Mouse (Mus musculus): ENCODE measurements around the gene Hmgcr. TPM values are rescaled to one million over a fixed set of nuclear protein-coding genes. Genes with fewer than 3 reads are reported as not detected.
"Not testable (repeated sequence)": the region's sequence is repeated elsewhere in the genome, so short reads cannot be mapped to it uniquely, and the experiment has no call there.

The Hmgcr gene
- polyA plus RNA-seq, 1 experiment = 87.4 TPM

DNA sequence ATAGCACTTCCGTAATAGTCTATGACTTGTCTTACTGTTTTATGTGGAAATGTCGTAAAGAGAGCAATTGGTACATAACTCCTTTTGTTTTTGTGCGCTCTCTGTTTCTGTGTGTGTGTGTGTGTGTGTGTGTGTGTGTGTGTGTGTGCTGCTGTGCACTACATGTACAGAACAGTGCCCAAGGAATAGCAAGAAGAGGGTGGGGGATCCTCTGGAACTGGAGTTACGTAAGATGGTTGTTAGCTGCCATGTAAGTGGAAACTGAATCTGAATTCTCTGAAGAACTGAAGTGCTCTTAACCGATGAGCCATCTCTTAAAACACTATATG is 1.1 kb upstream of the Hmgcr start:
- Histone ChIP-seq H3K4me2 (ENCODE audit: low read depth) (peak overlapping the region; percentile 87), H3K36me3 (ENCODE audit: control insufficient read depth, insufficient read depth) (peaks cover 5% of the 10 kb centered on the region), H3K79me2 (ENCODE audit: control insufficient read depth, insufficient read depth) (peaks cover 36% of the 10 kb centered on the region), H3ac (ENCODE audit: control insufficient read depth, insufficient read length) (no peak overlapping the region), H3K27me3 (ENCODE audit: control insufficient read depth, insufficient read depth, insufficient read length) (no peaks in the 10 kb centered on the region), H3K4me3 (no peak overlapping the region)
- no peak for TF ChIP-seq TCF3 (IDR thresholded peaks at IDR 0.05; ENCODE audit: insufficient read length, low read depth)
- no peak for TF ChIP-seq REST (IDR thresholded peaks at IDR 0.05; ENCODE audit: insufficient read depth, insufficient read length)
- no peak for TF ChIP-seq USF1 (IDR thresholded peaks at IDR 0.05; ENCODE audit: low read depth)
- TF ChIP-seq POLR2A (IDR thresholded peaks at IDR 0.05; ENCODE audit: insufficient read length, low read depth) = no peak
- TF ChIP-seq SRF (IDR thresholded peaks at IDR 0.05; ENCODE audit: control insufficient read depth, insufficient read length, low read depth) = no peak
- TF ChIP-seq CEBPB (IDR thresholded peaks at IDR 0.05; ENCODE audit: insufficient read depth, poor library complexity, severe bottlenecking) = no peak
- TF ChIP-seq MAX (IDR thresholded peaks at IDR 0.05; ENCODE audit: low read depth) = no peak

DNA sequence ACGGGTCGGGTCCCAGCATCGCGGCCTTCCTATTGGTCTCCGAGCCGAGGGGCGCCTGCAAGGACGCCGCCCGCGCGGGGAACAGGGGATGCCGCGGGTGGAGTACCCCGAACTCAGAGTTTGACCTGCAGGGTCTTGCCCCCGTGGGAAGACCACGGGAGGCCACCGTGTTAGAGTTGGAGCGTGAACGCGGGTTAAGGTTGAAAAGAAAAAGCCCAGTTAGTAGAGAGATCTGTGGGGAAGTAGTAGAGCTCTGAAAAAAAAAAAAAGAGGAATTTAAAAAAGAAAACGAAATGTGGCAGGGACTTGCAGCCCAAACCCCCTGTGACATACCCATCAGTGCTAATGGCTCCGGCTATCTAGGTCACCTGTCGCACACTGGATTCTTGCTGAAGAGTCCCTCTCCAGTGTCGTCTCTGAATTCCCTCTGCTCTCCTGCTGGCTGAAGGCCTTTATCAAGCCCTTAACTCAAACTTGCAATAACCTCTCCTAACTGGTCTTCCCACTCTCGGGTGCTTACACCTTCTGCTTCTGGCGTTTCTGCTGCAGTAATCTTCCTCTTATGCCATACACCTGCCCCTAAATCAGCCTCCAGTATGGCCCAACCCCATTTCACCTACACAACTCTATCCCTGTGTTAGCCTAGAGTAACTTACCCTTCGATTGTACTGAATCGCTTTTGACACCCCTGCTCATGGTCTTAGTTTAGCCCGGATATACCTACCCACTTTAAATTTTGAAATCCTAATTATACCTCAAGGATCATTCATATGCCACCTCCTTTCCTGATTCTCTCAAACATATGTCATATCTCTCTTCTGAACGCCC is 556 bp upstream of the Hmgcr start:
- TF ChIP-seq TCF12 (IDR thresholded peaks at IDR 0.05; ENCODE audit: insufficient read depth, poor library complexity, severe bottlenecking) (no peak), TCF3 (IDR thresholded peaks at IDR 0.05; ENCODE audit: insufficient read length, low read depth) (no peak), MYOG (IDR thresholded peaks at IDR 0.05; ENCODE audit: control insufficient read depth in 1 of 3, insufficient read depth in 1 of 3, insufficient read length in 2 of 3, low read depth in 2 of 3) (no peak), E2F4 (IDR thresholded peaks at IDR 0.05; ENCODE audit: insufficient read depth) (no peak), SRF (IDR thresholded peaks at IDR 0.05; ENCODE audit: control insufficient read depth, insufficient read length, low read depth) (no peak), REST (IDR thresholded peaks at IDR 0.05; ENCODE audit: insufficient read depth, insufficient read length) (no peak), USF1 (IDR thresholded peaks at IDR 0.05; ENCODE audit: low read depth) (no peak), MAX (IDR thresholded peaks at IDR 0.05; ENCODE audit: low read depth) (no peak), POLR2AphosphoS2 (IDR thresholded peaks at IDR 0.05; ENCODE audit: insufficient read length, low read depth) (no peak), POLR2A (IDR thresholded peaks at IDR 0.05; ENCODE audit: insufficient read length, low read depth) (no peak), CEBPB (IDR thresholded peaks at IDR 0.05; ENCODE audit: insufficient read depth, poor library complexity, severe bottlenecking) (no peak), MYOD1 (IDR thresholded peaks at IDR 0.05; ENCODE audit: control insufficient read depth in 1 of 3, insufficient read length in 2 of 3, low read depth in 2 of 3) (no peak)
- H3K4me3 ChIP-seq = peak overlapping the region; percentile 54
- peaks cover 42% of the 10 kb centered on the region for H3K79me2 ChIP-seq (ENCODE audit: control insufficient read depth, insufficient read depth)
- peak overlapping the region; percentile 89 for H3ac ChIP-seq (ENCODE audit: control insufficient read depth, insufficient read length)
- H3K4me2 ChIP-seq (ENCODE audit: low read depth) = peak overlapping the region; percentile 87
- H3K36me3 ChIP-seq (ENCODE audit: control insufficient read depth, insufficient read depth) = peaks cover 11% of the 10 kb centered on the region
- no peaks in the 10 kb centered on the region for H3K27me3 ChIP-seq (ENCODE audit: control insufficient read depth, insufficient read depth, insufficient read length)

DNA sequence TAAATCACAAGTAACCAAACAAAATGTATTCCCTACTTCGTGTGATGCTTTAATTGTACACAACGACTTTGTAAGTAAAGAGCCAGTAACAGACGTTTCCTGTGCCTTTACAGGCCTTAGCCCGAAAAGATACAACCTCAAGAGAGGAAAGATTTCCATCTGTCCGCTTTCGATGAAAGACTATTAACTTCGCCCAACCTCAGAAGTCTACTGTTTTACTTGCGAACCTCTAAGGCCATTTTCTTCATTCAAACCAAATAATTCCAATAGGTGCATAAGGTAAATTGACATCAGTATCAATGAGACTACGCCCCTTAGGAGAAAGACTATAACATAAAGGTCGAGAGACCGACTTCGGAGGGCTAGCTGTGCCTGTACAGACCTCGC is 724 bp downstream of the Hmgcr start:
- Histone ChIP-seq H3K27me3 (ENCODE audit: control insufficient read depth, insufficient read depth, insufficient read length) (no peaks in the 10 kb centered on the region), H3K4me2 (ENCODE audit: low read depth) (peak overlapping the region; percentile 83), H3K4me3 (peak overlapping the region; percentile 54), H3ac (ENCODE audit: control insufficient read depth, insufficient read length) (peak overlapping the region; percentile 89), H3K79me2 (ENCODE audit: control insufficient read depth, insufficient read depth) (peaks cover 54% of the 10 kb centered on the region), H3K36me3 (ENCODE audit: control insufficient read depth, insufficient read depth) (peaks cover 24% of the 10 kb centered on the region)
- TF ChIP-seq MYOG (IDR thresholded peaks at IDR 0.05; ENCODE audit: control insufficient read depth in 1 of 3, insufficient read depth in 1 of 3, insufficient read length in 2 of 3, low read depth in 2 of 3) = no peak
- TF ChIP-seq REST (IDR thresholded peaks at IDR 0.05; ENCODE audit: insufficient read depth, insufficient read length) = no peak
- no peak for TF ChIP-seq SRF (IDR thresholded peaks at IDR 0.05; ENCODE audit: control insufficient read depth, insufficient read length, low read depth)
- TF ChIP-seq TCF12 (IDR thresholded peaks at IDR 0.05; ENCODE audit: insufficient read depth, poor library complexity, severe bottlenecking) = no peak
- TF ChIP-seq CEBPB (IDR thresholded peaks at IDR 0.05; ENCODE audit: insufficient read depth, poor library complexity, severe bottlenecking) = no peak
- no peak for TF ChIP-seq MYOD1 (IDR thresholded peaks at IDR 0.05; ENCODE audit: control insufficient read depth in 1 of 3, insufficient read length in 2 of 3, low read depth in 2 of 3)
- no peak for TF ChIP-seq MAX (IDR thresholded peaks at IDR 0.05; ENCODE audit: low read depth)
- TF ChIP-seq POLR2A (IDR thresholded peaks at IDR 0.05; ENCODE audit: insufficient read length, low read depth) = no peak
- TF ChIP-seq USF1 (IDR thresholded peaks at IDR 0.05; ENCODE audit: low read depth) = no peak
- no peak for TF ChIP-seq POLR2AphosphoS2 (IDR thresholded peaks at IDR 0.05; ENCODE audit: insufficient read length, low read depth)
- TF ChIP-seq TCF3 (IDR thresholded peaks at IDR 0.05; ENCODE audit: insufficient read length, low read depth) = no peak
- no peak for TF ChIP-seq E2F4 (IDR thresholded peaks at IDR 0.05; ENCODE audit: insufficient read depth)

DNA sequence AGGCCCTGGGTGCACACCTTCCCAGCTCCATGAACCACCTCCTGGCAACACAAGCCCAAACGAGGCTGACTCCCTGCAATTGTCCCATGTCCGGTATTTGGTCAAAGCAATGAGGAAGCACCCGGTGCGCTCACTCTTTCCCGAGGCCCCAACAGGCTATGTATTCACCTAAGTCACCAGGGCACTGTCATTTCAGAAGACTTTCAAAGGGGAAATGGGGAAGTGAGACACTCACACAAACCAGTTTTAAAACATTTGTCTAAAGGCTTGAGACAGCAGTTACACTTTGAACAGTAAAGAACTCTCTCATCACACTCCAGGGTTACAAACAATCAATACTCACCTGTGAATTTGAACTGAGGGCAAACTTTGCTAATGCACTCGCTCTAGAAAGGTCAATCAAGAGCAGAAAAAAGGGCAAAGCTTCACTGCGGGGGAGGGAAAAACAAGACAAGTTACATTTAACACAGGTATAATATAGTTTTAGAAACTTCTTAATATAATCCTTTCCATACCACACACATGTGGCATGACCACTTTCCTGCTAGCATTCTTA is 6.2 kb downstream of the Hmgcr start:
- no peak overlapping the region for H3ac ChIP-seq (ENCODE audit: control insufficient read depth, insufficient read length)
- H3K36me3 ChIP-seq (ENCODE audit: control insufficient read depth, insufficient read depth) = peaks cover 68% of the 10 kb centered on the region
- TF ChIP-seq E2F4 (IDR thresholded peaks at IDR 0.05; ENCODE audit: insufficient read depth) (no peak), POLR2A (IDR thresholded peaks at IDR 0.05; ENCODE audit: insufficient read length, low read depth) (no peak), MYOD1 (IDR thresholded peaks at IDR 0.05; ENCODE audit: control insufficient read depth in 1 of 3, insufficient read length in 2 of 3, low read depth in 2 of 3) (no peak), TCF3 (IDR thresholded peaks at IDR 0.05; ENCODE audit: insufficient read length, low read depth) (no peak), USF1 (IDR thresholded peaks at IDR 0.05; ENCODE audit: low read depth) (no peak), MYOG (IDR thresholded peaks at IDR 0.05; ENCODE audit: control insufficient read depth in 1 of 3, insufficient read depth in 1 of 3, insufficient read length in 2 of 3, low read depth in 2 of 3) (no peak), CEBPB (IDR thresholded peaks at IDR 0.05; ENCODE audit: insufficient read depth, poor library complexity, severe bottlenecking) (no peak), SRF (IDR thresholded peaks at IDR 0.05; ENCODE audit: control insufficient read depth, insufficient read length, low read depth) (no peak), TCF12 (IDR thresholded peaks at IDR 0.05; ENCODE audit: insufficient read depth, poor library complexity, severe bottlenecking) (no peak), POLR2AphosphoS2 (IDR thresholded peaks at IDR 0.05; ENCODE audit: insufficient read length, low read depth) (no peak), MAX (IDR thresholded peaks at IDR 0.05; ENCODE audit: low read depth) (no peak), REST (IDR thresholded peaks at IDR 0.05; ENCODE audit: insufficient read depth, insufficient read length) (no peak)
- H3K79me2 ChIP-seq (ENCODE audit: control insufficient read depth, insufficient read depth) = peaks cover 99% of the 10 kb centered on the region
- no peak overlapping the region for H3K4me2 ChIP-seq (ENCODE audit: low read depth)
- H3K27me3 ChIP-seq (ENCODE audit: control insufficient read depth, insufficient read depth, insufficient read length) = no peaks in the 10 kb centered on the region
- no peak overlapping the region for H3K4me3 ChIP-seq

DNA sequence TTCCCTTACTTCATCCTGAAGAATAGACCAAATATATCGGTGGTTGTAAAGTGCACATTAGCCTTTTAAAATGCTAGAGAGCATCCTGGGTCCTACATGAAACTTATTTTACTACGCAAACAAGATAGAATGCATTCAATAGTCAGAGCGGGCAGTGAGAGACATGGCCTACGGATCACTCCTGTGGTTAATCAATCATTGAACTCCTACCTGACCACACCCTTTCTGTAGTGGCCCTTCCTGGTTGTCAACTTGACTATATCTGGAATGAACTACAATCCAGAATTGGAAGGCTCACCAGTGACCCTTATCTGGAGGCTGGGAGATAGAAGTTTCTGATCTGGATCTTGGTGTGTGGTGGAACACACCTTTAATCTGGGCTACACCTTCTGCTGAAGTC is 7.6 kb downstream of the Hmgcr start:
- not testable (repeated sequence) for H3K4me2 ChIP-seq (ENCODE audit: low read depth); H3K27me3 ChIP-seq (ENCODE audit: control insufficient read depth, insufficient read depth, insufficient read length); H3K4me3 ChIP-seq; H3ac ChIP-seq (ENCODE audit: control insufficient read depth, insufficient read length)
- peaks cover 99% of the 10 kb centered on the region for H3K79me2 ChIP-seq (ENCODE audit: control insufficient read depth, insufficient read depth)
- H3K36me3 ChIP-seq (ENCODE audit: control insufficient read depth, insufficient read depth) = peaks cover 82% of the 10 kb centered on the region

Measured in myocyte (in vitro differentiated cells).